Mouse (Mus musculus) limb, embryonic 14.5 days (tissue): ENCODE results near the gene Stat6. TPM values are rescaled to one million over a fixed set of nuclear protein-coding genes. Genes with fewer than 3 reads are reported as not detected.

Experiments used
- ATAC-seq: fragments of 200-750 bp; cut with Nextera tagmentation; 2 replicates; pipeline ENCODE4 v1.8.0; 2017; ENCODE audit warnings: low read depth, moderate number of reproducible peaks, moderate TSS enrichment; ENCODE audit not compliant: low FRiP score
- DNase-seq: peaks from one replicate; pipeline ENCODE4 v3.0.0-alpha.2; 2015; ENCODE audit warnings: low spot score
- H3K27ac ChIP-seq: fragments of 300-500 bp; sonication (generic); replicated peaks from 2 replicates; pipeline ENCODE4 v1.5.1; 2014; ENCODE audit warnings: low read depth, mild to moderate bottlenecking, low read length, moderate library complexity, mixed read lengths
- H3K27me3 ChIP-seq: fragments of 300-500 bp; sonication (generic); 2 replicates; pipeline ENCODE4 v1.6.1; 2014; ENCODE audit warnings: low read length, mixed read lengths; ENCODE audit not compliant: control insufficient read depth, insufficient read depth
- H3K36me3 ChIP-seq: fragments of 300-500 bp; sonication (generic); 2 replicates; pipeline ENCODE4 v1.6.1; 2014; ENCODE audit warnings: mild to moderate bottlenecking, low read length, moderate library complexity, mixed read lengths; ENCODE audit not compliant: control insufficient read depth, insufficient read depth
- H3K4me1 ChIP-seq: fragments of 300-500 bp; sonication (generic); 2 replicates; pipeline ENCODE4 v1.6.1; 2014; ENCODE audit warnings: antibody characterized with exemption, low read length, mixed read lengths; ENCODE audit not compliant: control insufficient read depth, insufficient read depth
- H3K4me2 ChIP-seq: fragments of 300-500 bp; sonication (generic); replicated peaks from 2 replicates; pipeline ENCODE4 v1.6.1; 2014; ENCODE audit warnings: low read depth, mild to moderate bottlenecking, low read length, moderate library complexity; ENCODE audit not compliant: severe bottlenecking
- H3K4me3 ChIP-seq: fragments of 300-500 bp; sonication (generic); replicated peaks from 2 replicates; pipeline ENCODE4 v1.5.1; 2014; ENCODE audit warnings: low read length
- H3K9ac ChIP-seq: fragments of 300-500 bp; sonication (generic); 2 replicates; pipeline ENCODE4 v1.6.1; 2014; ENCODE audit warnings: mild to moderate bottlenecking, low read depth, low read length, moderate library complexity; ENCODE audit not compliant: severe bottlenecking
- H3K9me3 ChIP-seq: fragments of 300-500 bp; sonication (generic); 2 replicates; pipeline ENCODE4 v1.6.1; 2016; ENCODE audit warnings: low read length; ENCODE audit not compliant: control insufficient read depth
- POLR2A ChIP-seq: fragments of 200-500 bp; IDR thresholded peaks from 2 replicates; pipeline ENCODE4 v1.8.0; 2012; ENCODE audit warnings: inconsistent platforms, mild to moderate bottlenecking, moderate library complexity, borderline replicate concordance; ENCODE audit not compliant: insufficient read depth, insufficient read length; ENCODE audit errors: extremely low read depth
- WGBS: fragments of 180-500 bp; shearing (Covaris S2); extraction: QIAGEN DNeasy Blood & Tissue Kit; methylation state at CpG from one replicate; pipeline ENCODE4 v1.1.7; 2014; 5-methylcytosine and 5-hydroxymethylcytosine counted together
- polyA plus RNA-seq, 2 experiments: library from polyadenylated mRNA; depleted of rRNA in 1 of 2; stranded (reverse) in 1 of 2; unstranded in 1 of 2; fragments of >200 nt; fragmentation: Nextera tagmentation in 1 of 2; extraction: Ambion mirVana in 1 of 2; gene quantifications; 2 replicates each; pipeline versions ENCODE4 v1.2.1 to v1.2.3; 2012 to 2014

Stat6 gene
- polyA plus RNA-seq, 2 experiments: 22.2 to 30.7 TPM

GRCm38 (mm10) chr10:127710331-127710730 lies 67.5 kb downstream of the Stat6 start:
- no peaks in the 10 kb centered on the region for H3K27me3 ChIP-seq
- no peaks in the 10 kb centered on the region; the same call in 1 of the 2 replicates for H3K4me1 ChIP-seq
- no peak for TF ChIP-seq POLR2A
- ATAC-seq: no peak
- no peak overlapping the region for H3K4me2 ChIP-seq
- H3K9me3 ChIP-seq: no peaks in the 10 kb centered on the region
- H3K9ac ChIP-seq: no peak overlapping the region
- WGBS: 80% methylated on average over 13 of the region's 13 CpGs
- no peak for DNase-seq
- no peak overlapping the region for H3K27ac ChIP-seq
- H3K36me3 ChIP-seq: no peaks in the 10 kb centered on the region
- H3K4me3 ChIP-seq: no peak overlapping the region

Other genes starting within 250 kb of the Stat6 start
- gene Stac3, start 141.3 kb upstream of the Stat6 start, polyA plus RNA-seq (2012; rRNA removed): 33.3 and 43.2 TPM in 2 replicates
- gene Stac3, start 141.3 kb upstream of the Stat6 start, polyA plus RNA-seq (2014; fragmentation: Nextera tagmentation; extraction: Ambion mirVana): 2.0 and 4.4 TPM in 2 replicates
- gene Ndufa4l2, start 128.0 kb upstream of the Stat6 start, polyA plus RNA-seq (2012; rRNA removed): 31.7 and 36.9 TPM in 2 replicates
- 44.5 and 62.9 TPM in 2 replicates for gene Ndufa4l2, start 128.0 kb upstream of the Stat6 start, polyA plus RNA-seq (2014; fragmentation: Nextera tagmentation; extraction: Ambion mirVana)
- gene Shmt2, start 120.5 kb upstream of the Stat6 start, polyA plus RNA-seq (2012; rRNA removed): 146 and 178 TPM in 2 replicates
- 89.4 and 94.6 TPM in 2 replicates for gene Shmt2, start 120.5 kb upstream of the Stat6 start, polyA plus RNA-seq (2014; fragmentation: Nextera tagmentation; extraction: Ambion mirVana)
- gene Nxph4, start 108.4 kb upstream of the Stat6 start, polyA plus RNA-seq (2012; rRNA removed): 7.2 and 9.6 TPM in 2 replicates
- gene Nxph4, start 108.4 kb upstream of the Stat6 start, polyA plus RNA-seq (2014; fragmentation: Nextera tagmentation; extraction: Ambion mirVana): 17.5 and 19.9 TPM in 2 replicates
- gene Lrp1, start 21.8 kb upstream of the Stat6 start, polyA plus RNA-seq (2012; rRNA removed): 261 and 271 TPM in 2 replicates
- 146 and 172 TPM in 2 replicates for gene Lrp1, start 21.8 kb upstream of the Stat6 start, polyA plus RNA-seq (2014; fragmentation: Nextera tagmentation; extraction: Ambion mirVana)
- 12.3 and 13.9 TPM in 2 replicates for gene Nemp1, start 23.9 kb downstream of the Stat6 start, polyA plus RNA-seq (2012; rRNA removed)
- gene Nemp1, start 23.9 kb downstream of the Stat6 start, polyA plus RNA-seq (2014; fragmentation: Nextera tagmentation; extraction: Ambion mirVana): 9.0 and 10.2 TPM in 2 replicates
- gene Nab2, start 25.6 kb downstream of the Stat6 start, polyA plus RNA-seq (2012; rRNA removed): 64.5 and 68.3 TPM in 2 replicates
- gene Nab2, start 25.6 kb downstream of the Stat6 start, polyA plus RNA-seq (2014; fragmentation: Nextera tagmentation; extraction: Ambion mirVana): 16.4 and 19.9 TPM in 2 replicates
- 1.2 and 1.7 TPM in 2 replicates for gene Myo1a, start 62.2 kb downstream of the Stat6 start, polyA plus RNA-seq (2012; rRNA removed)
- gene Myo1a, start 62.2 kb downstream of the Stat6 start, polyA plus RNA-seq (2014; fragmentation: Nextera tagmentation; extraction: Ambion mirVana): 0.30 and 0.48 TPM in 2 replicates
- 0.58 and 15.2 TPM in 2 replicates for gene Tac2, start 81.5 kb downstream of the Stat6 start, polyA plus RNA-seq (2012; rRNA removed)
- 0.44 and 0.84 TPM in 2 replicates for gene Tac2, start 81.5 kb downstream of the Stat6 start, polyA plus RNA-seq (2014; fragmentation: Nextera tagmentation; extraction: Ambion mirVana)
- 10.7 and 12.5 TPM in 2 replicates for gene Zbtb39, start 96.6 kb downstream of the Stat6 start, polyA plus RNA-seq (2012; rRNA removed)
- gene Zbtb39, start 96.6 kb downstream of the Stat6 start, polyA plus RNA-seq (2014; fragmentation: Nextera tagmentation; extraction: Ambion mirVana): 4.2 and 4.4 TPM in 2 replicates
- 0.88 and 1.4 TPM in 2 replicates for gene Gpr182, start 108.7 kb downstream of the Stat6 start, polyA plus RNA-seq (2012; rRNA removed)
- gene Gpr182, start 108.7 kb downstream of the Stat6 start, polyA plus RNA-seq (2014; fragmentation: Nextera tagmentation; extraction: Ambion mirVana): 0.39 and 0.40 TPM in 2 replicates
- gene Rdh1, start 116.7 kb downstream of the Stat6 start, polyA plus RNA-seq (2012; rRNA removed): 0.11 and 0.12 TPM in 2 replicates
- gene Rdh1, start 116.7 kb downstream of the Stat6 start, polyA plus RNA-seq (2014; fragmentation: Nextera tagmentation; extraction: Ambion mirVana): 0.08 TPM in 1 of 2 replicates, not detected in the other
- gene Rdh16f1, start 116.8 kb downstream of the Stat6 start, polyA plus RNA-seq (2012; rRNA removed): 0.15 and 0.16 TPM in 2 replicates
- gene Rdh16f1, start 116.8 kb downstream of the Stat6 start, polyA plus RNA-seq (2014; fragmentation: Nextera tagmentation; extraction: Ambion mirVana): 0.59 TPM in 1 of 2 replicates, not detected in the other
- 0.26 and 0.33 TPM in 2 replicates for gene Rdh9, start 133.4 kb downstream of the Stat6 start, polyA plus RNA-seq (2012; rRNA removed)
- gene Rdh9, start 133.4 kb downstream of the Stat6 start, polyA plus RNA-seq (2014; fragmentation: Nextera tagmentation; extraction: Ambion mirVana): 0.30 TPM in 1 of 2 replicates, not detected in the other
- 0.10 TPM in 1 of 2 replicates, not detected in the other for gene Rdh16, start 158.2 kb downstream of the Stat6 start, polyA plus RNA-seq (2012; rRNA removed)
- gene Rdh16, start 158.2 kb downstream of the Stat6 start, polyA plus RNA-seq (2014; fragmentation: Nextera tagmentation; extraction: Ambion mirVana): 0.06 TPM in 1 of 2 replicates, not detected in the other
- not detected in 2 replicates for gene Rdh19, start 206.9 kb downstream of the Stat6 start, polyA plus RNA-seq (2012; rRNA removed)
- not detected in 2 replicates for gene Rdh19, start 206.9 kb downstream of the Stat6 start, polyA plus RNA-seq (2014; fragmentation: Nextera tagmentation; extraction: Ambion mirVana)
- gene Rdh16f2, start 223.5 kb downstream of the Stat6 start, polyA plus RNA-seq (2012; rRNA removed): not detected in 2 replicates
- gene Rdh16f2, start 223.5 kb downstream of the Stat6 start, polyA plus RNA-seq (2014; fragmentation: Nextera tagmentation; extraction: Ambion mirVana): not detected in 2 replicates
- gene Rdh7, start 245.8 kb downstream of the Stat6 start, polyA plus RNA-seq (2012; rRNA removed): 0.05 TPM in 1 of 2 replicates, not detected in the other
- gene Rdh7, start 245.8 kb downstream of the Stat6 start, polyA plus RNA-seq (2014; fragmentation: Nextera tagmentation; extraction: Ambion mirVana): not detected in 2 replicates